Mouse (Mus musculus) adrenal gland, adult 2 months (tissue): ENCODE results near the gene Ptafr. TPM values are rescaled to one million over a fixed set of nuclear protein-coding genes. Genes with fewer than 3 reads are reported as not detected.
A peak's percentile ranks its signal among the peaks of the same experiment; 100 is the strongest.

Experiments
- DNase-seq: peaks from one replicate; pipeline ENCODE4 v3.0.0; 2021
- polyA plus RNA-seq: library from polyadenylated mRNA; depleted of rRNA; stranded (reverse); fragments of >200 nt; gene quantifications from 2 replicates; pipeline ENCODE4 v1.2.3, GENCODE M21; 2012; rRNA removed
- total RNA-seq, 2 experiments: library from RNA; stranded (reverse); gene quantifications; 2 replicates each; pipeline ENCODE4 v1.2.3; 2021

Gene Ptafr
- total and polyA plus RNA-seq, 3 experiments: 0.98 to 3.2 (median 1.6) TPM

GRCm38 (mm10) chr4:132617873-132618272 lies 54.0 kb downstream of the Ptafr start:
- DNase-seq: no peak

GRCm38 (mm10) chr4:132618850-132619375 lies 55.0 kb downstream of the Ptafr start:
- no peak for DNase-seq

GRCm38 (mm10) chr4:132620134-132620533 lies 56.3 kb downstream of the Ptafr start:
- DNase-seq: no peak

- DNase-seq: no peak
These were observed 57.6 kb downstream of the Ptafr start for GRCm38 (mm10) chr4:132621287-132622068.

DNA sequence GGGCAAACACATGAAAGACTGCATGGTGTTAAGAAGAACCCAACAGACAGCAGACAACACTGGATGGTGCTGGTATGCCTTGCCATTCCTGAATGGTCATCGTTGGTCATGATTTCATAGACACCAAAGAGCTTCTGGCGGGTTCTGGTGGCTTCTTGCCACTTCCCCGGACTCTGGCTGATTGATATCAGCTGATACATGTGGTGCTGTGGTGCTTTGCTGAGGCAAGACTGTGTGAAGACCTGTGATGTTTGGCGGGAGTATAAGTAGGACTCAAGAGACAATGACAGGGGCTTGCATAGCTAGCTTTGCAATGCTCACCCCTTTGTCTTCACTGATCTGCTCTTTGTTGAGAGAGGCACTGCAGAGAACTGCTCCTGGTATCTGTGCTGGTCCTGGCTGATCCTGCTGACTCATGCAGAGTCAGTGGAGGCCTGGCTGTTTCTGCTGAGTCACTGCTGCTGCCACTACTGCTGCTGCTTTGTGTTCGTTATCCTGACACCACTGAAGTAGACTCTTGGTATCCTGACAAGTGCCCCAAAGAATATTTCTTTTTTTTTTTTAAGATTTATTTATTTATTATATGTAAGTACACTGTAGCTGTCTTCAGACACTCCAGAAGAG lies 60.3 kb downstream of the Ptafr start:
- DNase-seq: peak; percentile 74

DNA sequence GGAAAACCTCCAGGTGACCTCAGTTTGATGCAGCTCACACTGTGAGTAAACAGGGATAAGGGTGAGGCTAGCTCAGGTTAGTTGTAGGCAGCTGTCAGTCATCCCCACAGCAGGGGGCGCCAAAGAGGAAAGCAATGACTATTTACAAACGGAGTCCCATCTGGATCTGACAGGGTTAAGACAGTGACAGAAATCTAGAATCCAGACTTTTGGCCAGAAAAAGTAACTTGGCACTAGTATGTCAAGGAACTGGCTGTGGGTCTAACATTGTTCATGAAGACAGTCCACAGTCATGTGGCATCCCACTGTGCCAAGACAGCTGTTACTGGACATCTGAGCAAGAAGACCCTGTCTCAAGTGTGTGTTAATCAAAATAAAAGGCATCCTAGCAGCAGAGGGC lies 65.0 kb downstream of the Ptafr start:
- no peak for DNase-seq

Other genes starting within 250 kb of the Ptafr start
- gene Trnau1ap, start 234.5 kb upstream of the Ptafr start, total RNA-seq: 10 to 100 TPM; 31.6 to 36.4 TPM
- 14.9 and 16.5 TPM in 2 replicates for gene Trnau1ap, start 234.5 kb upstream of the Ptafr start, polyA plus RNA-seq
- 10 to 100 TPM; 12.4 to 16.9 TPM for gene Rcc1, start 210.5 kb upstream of the Ptafr start, total RNA-seq
- gene Rcc1, start 210.5 kb upstream of the Ptafr start, polyA plus RNA-seq: 4.3 TPM in 2 replicates
- gene Phactr4, start 141.6 kb upstream of the Ptafr start, total RNA-seq: 10 to 100 TPM; 47.0 to 79.3 TPM
- gene Phactr4, start 141.6 kb upstream of the Ptafr start, polyA plus RNA-seq: 8.9 and 12.5 TPM in 2 replicates
- gene Med18, start 100.1 kb upstream of the Ptafr start, total RNA-seq: 1 to 10 TPM; 7.1 to 7.9 TPM
- 1.5 and 2.2 TPM in 2 replicates for gene Med18, start 100.1 kb upstream of the Ptafr start, polyA plus RNA-seq
- gene Sesn2, start 53.6 kb upstream of the Ptafr start, total RNA-seq: 10 to 100 TPM; 15.6 to 32.1 TPM
- 16.3 and 20.1 TPM in 2 replicates for gene Sesn2, start 53.6 kb upstream of the Ptafr start, polyA plus RNA-seq
- 100 to 1,000 TPM; 369 to 456 TPM for gene Atpif1, start 30.4 kb upstream of the Ptafr start, total RNA-seq
- gene Atpif1, start 30.4 kb upstream of the Ptafr start, polyA plus RNA-seq: 31.5 and 38.6 TPM in 2 replicates
- 100 to 1,000 TPM in 1 of 2 experiments, 10 to 100 TPM in 1; 93.2 to 112 TPM for gene Dnajc8, start 28.5 kb upstream of the Ptafr start, total RNA-seq
- 8.5 and 11.2 TPM in 2 replicates for gene Dnajc8, start 28.5 kb upstream of the Ptafr start, polyA plus RNA-seq
- gene Eya3, start 74.9 kb downstream of the Ptafr start, total RNA-seq: 10 to 100 TPM; 26.0 to 43.2 TPM
- gene Eya3, start 74.9 kb downstream of the Ptafr start, polyA plus RNA-seq: 12.0 and 14.7 TPM in 2 replicates
- gene Xkr8, start 168.5 kb downstream of the Ptafr start, total RNA-seq: 1 to 10 TPM; 5.0 to 6.7 TPM
- 7.2 and 10.0 TPM in 2 replicates for gene Xkr8, start 168.5 kb downstream of the Ptafr start, polyA plus RNA-seq
- 10 to 100 TPM in 1 of 2 experiments, 1 to 10 TPM in 1; 1.7 to 24.2 TPM for gene Smpdl3b, start 193.2 kb downstream of the Ptafr start, total RNA-seq
- gene Smpdl3b, start 193.2 kb downstream of the Ptafr start, polyA plus RNA-seq: 15.5 and 32.0 TPM in 2 replicates
- gene Rpa2, start 204.3 kb downstream of the Ptafr start, total RNA-seq: 1 to 10 TPM; 6.0 to 9.5 TPM
- gene Rpa2, start 204.3 kb downstream of the Ptafr start, polyA plus RNA-seq: 6.9 and 12.5 TPM in 2 replicates
- gene Themis2, start 232.3 kb downstream of the Ptafr start, total RNA-seq: 1 to 10 TPM; 1.6 to 3.0 TPM
- 4.2 and 4.3 TPM in 2 replicates for gene Themis2, start 232.3 kb downstream of the Ptafr start, polyA plus RNA-seq